Mouse (Mus musculus) frontal cortex, postnatal 36 days (tissue): ENCODE data around the gene Arid2.
"Not testable (repeated sequence)": the region's sequence is repeated elsewhere in the genome, so short reads cannot be mapped to it uniquely, and the experiment has no call there.

ENCODE experiments used
- DNase-seq, 2 experiments: peaks; one replicate each; pipeline ENCODE4 v3.0.0; 2022; ENCODE audit warnings: low spot score in 2 of 2

The Arid2 gene

GRCm38 (mm10) chr15:96287369-96287975 lies at the start of gene Arid2:
Gene Arid2 (plus strand): TSS chr15:96287518.
- DNase-seq = peak; percentile 57 to 66

- no peak for DNase-seq
Observed at GRCm38 (mm10) chr15:96238071-96238470, 49.2 kb upstream of the Arid2 start.

GRCm38 (mm10) chr15:96244171-96244570 lies 43.1 kb upstream of the Arid2 start:
- DNase-seq = no peak

- DNase-seq = not testable (repeated sequence)
Observed at GRCm38 (mm10) chr15:96244715-96245114, 42.6 kb upstream of the Arid2 start.

GRCm38 (mm10) chr15:96253827-96254226 lies 33.5 kb upstream of the Arid2 start:
- no peak for DNase-seq

- no peak for DNase-seq
Observed at GRCm38 (mm10) chr15:96254356-96254755, 33.0 kb upstream of the Arid2 start.

GRCm38 (mm10) chr15:96257781-96258180 lies 29.5 kb upstream of the Arid2 start:
- DNase-seq = no peak

- DNase-seq = no peak
Observed at GRCm38 (mm10) chr15:96264614-96265013, 22.7 kb upstream of the Arid2 start.

GRCm38 (mm10) chr15:96267933-96268332 lies 19.4 kb upstream of the Arid2 start:
- no peak for DNase-seq

- DNase-seq = no peak
Observed at GRCm38 (mm10) chr15:96268610-96269009, 18.7 kb upstream of the Arid2 start.

- DNase-seq = no peak
Observed at GRCm38 (mm10) chr15:96269402-96269801, 17.9 kb upstream of the Arid2 start.

- DNase-seq = no peak
Observed at GRCm38 (mm10) chr15:96270272-96270880, 16.9 kb upstream of the Arid2 start.

GRCm38 (mm10) chr15:96272356-96272755 lies 15.0 kb upstream of the Arid2 start:
- no peak for DNase-seq

- DNase-seq = no peak
Observed at GRCm38 (mm10) chr15:96274341-96274740, 13.0 kb upstream of the Arid2 start.

- no peak for DNase-seq
Observed at GRCm38 (mm10) chr15:96275198-96275597, 12.1 kb upstream of the Arid2 start.

- no peak for DNase-seq
Observed at GRCm38 (mm10) chr15:96275810-96276493, 11.4 kb upstream of the Arid2 start.

GRCm38 (mm10) chr15:96277061-96277460 lies 10.3 kb upstream of the Arid2 start:
- no peak for DNase-seq

GRCm38 (mm10) chr15:96281236-96281635 lies 6.1 kb upstream of the Arid2 start:
- DNase-seq = no peak

GRCm38 (mm10) chr15:96283141-96283540 lies 4.2 kb upstream of the Arid2 start:
- no peak for DNase-seq

GRCm38 (mm10) chr15:96283920-96284431 lies 3.3 kb upstream of the Arid2 start:
- peak; percentile 26 to 40 for DNase-seq

- peak; percentile 43 to 52 for DNase-seq
Observed at GRCm38 (mm10) chr15:96284711-96285322, 2.5 kb upstream of the Arid2 start.

- DNase-seq = peak; percentile 87 to 89
Observed at GRCm38 (mm10) chr15:96285323-96286014, 1.8 kb upstream of the Arid2 start.
